Mouse (Mus musculus) layer of hippocampus, adult 2 months (tissue): ENCODE data around the gene Podn. TPM values are rescaled to one million over a fixed set of nuclear protein-coding genes. Genes with fewer than 3 reads are reported as not detected.
A peak's percentile ranks its signal among the peaks of the same experiment; 100 is the strongest.

Experiments
- DNase-seq, 2 experiments: peaks; one replicate each; pipeline ENCODE4 v3.0.0; 2022; ENCODE audit warnings: low spot score in 2 of 2
- H3K27ac ChIP-seq: fragments of 200-600 bp; 2 replicates; pipeline ENCODE4 v1.8.1; 2022
- H3K4me3 ChIP-seq: fragments of 200-600 bp; 2 replicates; pipeline ENCODE4 v1.8.1; 2022; ENCODE audit warnings: mild to moderate bottlenecking
- CTCF ChIP-seq: fragments of 200-600 bp; conservative IDR thresholded peaks from 2 replicates; pipeline ENCODE4 v1.8.1; 2022; ENCODE audit warnings: antibody characterized with exemption, mild to moderate bottlenecking, moderate library complexity
- total RNA-seq, 2 experiments: library from RNA; stranded (reverse); gene quantifications; 2 replicates each; pipeline ENCODE4 v1.2.3; 2021

Podn gene
- total RNA-seq, 2 experiments from 2014 or later, result 10.2 to 10.4 TPM

GRCm38 (mm10) chr4:108024641-108025040 is 71.6 kb downstream of the Podn start:
- H3K4me3 ChIP-seq, result no peak overlapping the region
- no peak overlapping the region for H3K27ac ChIP-seq
- no peak for TF ChIP-seq CTCF
- no peak for DNase-seq

GRCm38 (mm10) chr4:108023186-108023585 is 73.1 kb downstream of the Podn start:
- no peak overlapping the region for H3K4me3 ChIP-seq
- no peak for DNase-seq
- H3K27ac ChIP-seq, result no peak overlapping the region
- no peak for TF ChIP-seq CTCF

DNA sequence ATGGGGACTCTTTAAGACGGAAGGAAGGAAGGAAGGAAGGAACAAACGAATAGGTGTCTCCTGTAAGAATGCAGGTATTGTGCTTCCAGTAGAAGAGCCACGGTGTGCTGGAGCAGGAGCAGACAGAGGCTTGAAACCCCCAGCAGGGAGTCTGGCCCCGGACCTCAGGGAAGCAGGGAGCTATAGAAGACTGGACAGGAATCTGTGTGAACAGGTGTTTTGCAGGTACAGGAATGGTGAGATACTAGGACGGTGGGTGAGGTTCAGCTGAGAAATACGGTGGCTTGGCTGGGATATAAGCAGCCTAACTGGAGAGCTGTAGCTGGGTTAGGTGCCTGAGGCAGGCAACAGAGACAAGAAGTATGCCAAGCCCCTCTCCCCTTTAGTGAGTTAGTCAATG is 76.1 kb downstream of the Podn start:
- H3K4me3 ChIP-seq, result no peak overlapping the region
- TF ChIP-seq CTCF, result no peak
- DNase-seq, result no peak
- H3K27ac ChIP-seq, result no peak overlapping the region

GRCm38 (mm10) chr4:108018961-108019921 is 77.0 kb downstream of the Podn start:
- no peak overlapping the region for H3K4me3 ChIP-seq
- peak; percentile 39 to 58 for DNase-seq
- no peak for TF ChIP-seq CTCF

GRCm38 (mm10) chr4:108018241-108018923 is 77.9 kb downstream of the Podn start:
- no peak for DNase-seq
- peak overlapping the region; percentile 32; the same call in 1 of the 2 replicates for H3K27ac ChIP-seq
- H3K4me3 ChIP-seq, result no peak overlapping the region
- no peak for TF ChIP-seq CTCF

More at GRCm38 (mm10) chr4:108018961-108019921, 77.0 kb downstream of the Podn start:
- H3K27ac ChIP-seq, result peak overlapping the region; percentile 32; the same call in 1 of the 2 replicates

GRCm38 (mm10) chr4:108017839-108018238 is 78.4 kb downstream of the Podn start:
- H3K27ac ChIP-seq, result no peak overlapping the region
- no peak for DNase-seq
- TF ChIP-seq CTCF, result no peak
- no peak overlapping the region for H3K4me3 ChIP-seq

DNA sequence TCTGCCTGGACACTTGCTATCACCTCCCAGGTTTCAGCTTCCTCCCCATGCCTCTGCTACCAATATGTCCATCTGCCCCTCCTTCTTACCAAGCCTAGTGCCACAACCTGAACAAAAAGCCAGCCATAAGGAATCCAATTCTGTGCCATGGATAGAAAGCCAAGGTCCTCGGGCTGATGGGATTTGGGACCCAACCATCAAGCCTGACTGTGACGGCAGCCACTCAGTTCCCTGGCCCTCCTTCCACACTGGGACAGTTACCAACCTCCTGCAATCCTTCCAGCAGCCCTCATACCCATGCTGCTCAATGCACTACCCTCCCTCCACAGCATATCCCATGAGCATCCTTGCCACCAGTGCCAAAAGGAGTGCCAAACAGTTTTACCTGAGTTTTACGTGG is 79.9 kb downstream of the Podn start:
- no peak overlapping the region for H3K4me3 ChIP-seq
- TF ChIP-seq CTCF, result no peak
- no peak for DNase-seq
- no peak overlapping the region for H3K27ac ChIP-seq

DNA sequence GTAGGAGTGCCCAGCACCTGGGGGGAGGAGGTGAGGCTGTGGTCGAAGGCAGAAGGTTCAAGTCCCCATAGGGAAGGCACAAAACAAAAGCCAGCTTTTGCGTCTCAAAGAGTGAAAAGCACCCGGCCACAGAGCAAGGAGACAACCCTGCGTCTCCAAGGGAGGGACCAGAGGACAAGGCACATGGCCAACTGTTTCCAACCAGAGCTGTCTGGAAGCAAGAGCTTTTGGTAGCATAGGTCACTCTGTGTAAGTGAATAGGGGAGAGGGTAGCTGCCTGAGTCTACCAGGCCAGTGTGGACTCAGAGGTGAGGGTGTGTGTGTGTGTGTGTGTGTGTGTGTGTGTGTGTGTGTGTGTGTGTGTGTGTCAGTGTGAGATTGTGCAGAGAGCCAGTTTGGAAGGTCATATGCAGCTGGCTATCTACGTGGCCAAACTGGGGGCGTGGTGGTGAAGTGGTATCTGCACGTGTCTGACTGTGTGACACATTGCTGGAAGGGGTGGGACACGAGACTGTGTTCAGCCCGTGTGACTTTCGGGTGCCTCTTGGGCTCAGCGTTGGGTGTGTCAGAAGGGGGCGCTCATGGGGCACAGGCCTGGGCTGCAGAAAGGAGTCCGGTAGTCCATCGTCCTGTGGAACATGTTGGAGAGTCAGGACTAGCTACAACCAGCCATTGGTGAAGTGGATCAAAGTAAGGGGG is 81.0 kb downstream of the Podn start:
- DNase-seq, result no peak
- Histone ChIP-seq H3K27ac (no peak overlapping the region), H3K4me3 (no peak overlapping the region)
- TF ChIP-seq CTCF, result peak; percentile 55

DNA sequence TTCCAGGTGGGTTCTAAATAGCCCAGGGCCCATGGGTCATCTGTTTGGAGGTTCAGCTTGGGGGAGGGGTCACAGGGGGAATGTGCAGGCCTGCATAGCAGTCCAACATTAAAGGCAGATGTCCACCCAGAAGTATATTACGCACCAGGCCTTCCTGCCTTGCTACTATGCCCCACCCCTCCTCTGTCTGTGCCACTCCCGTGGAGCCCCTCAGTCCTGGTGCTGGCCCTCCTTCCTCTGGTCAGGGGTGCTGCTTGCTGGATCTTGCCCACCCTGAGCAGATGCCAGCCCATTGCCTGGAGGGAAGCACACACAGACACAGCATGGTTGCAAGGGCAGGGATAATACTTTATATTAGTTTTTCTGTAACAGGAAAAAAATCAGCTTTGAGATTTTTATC is 81.8 kb downstream of the Podn start:
- no peak overlapping the region for H3K27ac ChIP-seq
- DNase-seq, result no peak
- no peak overlapping the region for H3K4me3 ChIP-seq
- no peak for TF ChIP-seq CTCF

- no peak for DNase-seq
- TF ChIP-seq CTCF, result no peak
- Histone ChIP-seq H3K4me3 (no peak overlapping the region), H3K27ac (no peak overlapping the region)
These were observed 87.7 kb downstream of the Podn start for GRCm38 (mm10) chr4:108008541-108008940.

DNA sequence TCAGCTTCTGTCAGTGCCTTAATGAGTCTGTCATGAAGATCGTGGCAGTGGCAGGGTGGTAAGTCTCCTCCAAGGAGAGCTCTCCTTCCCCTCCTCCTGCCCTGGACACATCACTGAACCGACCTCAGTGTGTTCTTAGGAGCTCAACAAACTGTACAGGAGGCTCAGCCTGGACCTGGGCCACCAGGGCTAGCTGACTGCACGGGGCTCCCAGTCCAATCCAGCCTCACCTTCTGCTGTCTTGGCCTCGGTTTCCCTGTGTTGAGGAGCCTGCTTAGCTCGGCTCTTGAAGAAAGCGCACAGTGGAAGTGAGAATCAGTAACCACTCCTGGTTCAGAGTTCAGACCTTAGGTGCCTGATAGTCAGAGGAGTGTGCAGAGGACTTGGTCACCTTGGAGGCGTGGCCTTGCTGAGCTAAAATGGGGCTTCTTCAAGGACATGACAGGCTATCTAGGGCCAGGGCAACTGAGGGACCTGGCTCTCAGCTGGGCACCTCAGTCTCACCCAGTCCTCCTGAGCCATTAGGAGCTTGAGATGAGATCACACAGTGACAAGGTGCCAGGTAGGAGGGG is 88.6 kb downstream of the Podn start:
- DNase-seq, result no peak
- TF ChIP-seq CTCF, result no peak
- no peak overlapping the region for H3K4me3 ChIP-seq

DNA sequence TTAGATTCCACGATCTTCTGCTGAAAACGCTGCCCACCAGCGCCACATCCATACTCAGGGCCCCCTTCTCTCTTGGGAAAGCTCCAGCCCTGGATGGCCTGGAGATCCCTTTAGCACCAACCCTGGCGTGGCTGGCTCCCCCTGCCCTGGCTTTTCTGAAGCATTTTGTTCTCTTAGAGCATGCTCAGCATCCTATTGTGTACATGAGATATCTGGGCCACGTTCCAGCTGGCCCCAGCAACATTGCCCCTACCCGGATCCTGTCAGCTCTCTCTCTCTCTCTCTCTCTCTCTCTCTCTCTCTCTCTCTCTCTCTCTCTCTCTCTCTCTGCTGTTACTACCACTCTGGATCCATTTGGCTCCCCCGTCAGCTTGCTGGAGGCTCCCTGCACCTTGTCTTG is 90.9 kb downstream of the Podn start:
- TF ChIP-seq CTCF, result no peak

More for the DNA sequence above, 88.6 kb downstream of the Podn start:
- no peak overlapping the region for H3K27ac ChIP-seq

More for the DNA sequence above, 90.9 kb downstream of the Podn start:
- DNase-seq, result no peak
- H3K27ac ChIP-seq, result no peak overlapping the region
- H3K4me3 ChIP-seq, result no peak overlapping the region
